Mouse (Mus musculus): Measurements from ENCODE around the gene P2ry10b.

The P2ry10b gene

GRCm38 (mm10) chrX:107160496-107160895 lies 11.8 kb downstream of the P2ry10b start:
- TF ChIP-seq NANOG (IDR thresholded peaks at IDR 0.05; ENCODE audit: borderline replicate concordance, low read length) (no peak), POU5F1 (IDR thresholded peaks at IDR 0.05; ENCODE audit: borderline replicate concordance, low read length) (no peak)
- Histone ChIP-seq H3K4me1 (replicated peaks; ENCODE audit: low read depth, low read length) (no peaks in the 10 kb centered on the region), H3K4me3 (replicated peaks; ENCODE audit: low read length) (no peak overlapping the region), H3K27me3 (ENCODE audit: insufficient read depth, low read length) (no peaks in the 10 kb centered on the region), H3K9me3 (ENCODE audit: low read length) (no peaks in the 10 kb centered on the region), H3K36me3 (ENCODE audit: insufficient read depth, low read length) (no peaks in the 10 kb centered on the region)

GRCm38 (mm10) chrX:107168281-107168680 lies 19.6 kb downstream of the P2ry10b start:
- H3K27me3 ChIP-seq (ENCODE audit: insufficient read depth, low read length), result no peaks in the 10 kb centered on the region
- TF ChIP-seq POU5F1 (IDR thresholded peaks at IDR 0.05; ENCODE audit: borderline replicate concordance, low read length), result no peak
- peak; percentile 23 for TF ChIP-seq CTCF (conservative IDR thresholded peaks at IDR 0.05; ENCODE audit: low read length)
- H3K9me3 ChIP-seq (ENCODE audit: low read length), result no peaks in the 10 kb centered on the region
- H3K4me3 ChIP-seq (replicated peaks; ENCODE audit: low read length), result no peak overlapping the region
- no peaks in the 10 kb centered on the region for H3K4me1 ChIP-seq (replicated peaks; ENCODE audit: low read depth, low read length)
- H3K36me3 ChIP-seq (ENCODE audit: insufficient read depth, low read length), result no peaks in the 10 kb centered on the region

DNA sequence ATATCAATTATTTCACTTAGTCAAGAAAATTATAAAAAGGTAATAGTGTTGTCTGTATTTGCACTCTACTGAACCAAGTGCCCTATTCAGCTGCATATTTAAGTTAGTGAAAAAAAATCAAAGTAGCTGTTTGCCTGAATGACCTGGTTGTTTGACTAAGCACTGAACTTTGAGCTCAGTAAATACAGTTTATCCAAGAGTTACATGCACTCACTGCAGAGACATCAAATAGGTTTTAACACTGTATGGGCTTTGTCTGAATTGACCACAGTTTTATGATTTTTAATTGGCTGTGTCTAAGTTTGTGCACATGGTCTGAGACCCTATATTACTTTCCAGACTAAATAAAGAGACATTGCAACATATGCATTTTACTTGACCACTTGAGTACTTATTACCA lies 20.4 kb downstream of the P2ry10b start:
- no peaks in the 10 kb centered on the region for H3K27me3 ChIP-seq (ENCODE audit: insufficient read depth, low read length)
- H3K4me3 ChIP-seq (replicated peaks; ENCODE audit: low read length), result no peak overlapping the region
- no peaks in the 10 kb centered on the region for H3K9me3 ChIP-seq (ENCODE audit: low read length)
- H3K36me3 ChIP-seq (ENCODE audit: insufficient read depth, low read length), result no peaks in the 10 kb centered on the region
- H3K4me1 ChIP-seq (replicated peaks; ENCODE audit: low read depth, low read length), result no peaks in the 10 kb centered on the region
- TF ChIP-seq NANOG (IDR thresholded peaks at IDR 0.05; ENCODE audit: borderline replicate concordance, low read length), result no peak
- TF ChIP-seq CTCF (conservative IDR thresholded peaks at IDR 0.05; ENCODE audit: low read length), result no peak

DNA sequence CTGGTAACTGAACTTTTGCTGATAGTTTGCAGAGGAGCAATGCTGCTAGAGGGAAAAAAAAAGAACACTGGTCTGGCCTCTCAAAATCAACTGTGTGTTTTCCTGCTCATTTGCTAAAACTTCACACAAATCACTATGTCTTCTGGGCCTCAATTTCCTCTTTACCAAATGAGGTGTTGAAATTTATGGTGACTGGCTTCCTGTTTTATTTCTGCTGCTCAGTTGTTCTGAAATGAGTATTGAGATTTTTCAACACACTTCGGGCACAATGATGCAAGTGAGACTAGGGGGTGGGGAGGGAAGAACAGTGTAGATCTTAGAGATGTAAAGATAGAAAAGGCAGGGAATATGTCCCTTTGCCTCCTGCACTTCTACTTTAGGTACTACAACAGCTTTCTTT lies 30.0 kb downstream of the P2ry10b start:
- no peaks in the 10 kb centered on the region for H3K4me1 ChIP-seq (replicated peaks; ENCODE audit: low read depth, low read length)
- no peak overlapping the region for H3K4me3 ChIP-seq (replicated peaks; ENCODE audit: low read length)
- H3K9me3 ChIP-seq (ENCODE audit: low read length), result no peaks in the 10 kb centered on the region
- TF ChIP-seq CTCF (conservative IDR thresholded peaks at IDR 0.05; ENCODE audit: low read length), result no peak
- no peak for TF ChIP-seq NANOG (IDR thresholded peaks at IDR 0.05; ENCODE audit: borderline replicate concordance, low read length)
- no peak for TF ChIP-seq POU5F1 (IDR thresholded peaks at IDR 0.05; ENCODE audit: borderline replicate concordance, low read length)
- no peaks in the 10 kb centered on the region for H3K36me3 ChIP-seq (ENCODE audit: insufficient read depth, low read length)
- no peaks in the 10 kb centered on the region for H3K27me3 ChIP-seq (ENCODE audit: insufficient read depth, low read length)

GRCm38 (mm10) chrX:107217577-107218090 lies 68.9 kb downstream of the P2ry10b start:
- Histone ChIP-seq H3K9me3 (ENCODE audit: low read length) (no peaks in the 10 kb centered on the region), H3K36me3 (ENCODE audit: insufficient read depth, low read length) (no peaks in the 10 kb centered on the region), H3K4me1 (replicated peaks; ENCODE audit: low read depth, low read length) (no peaks in the 10 kb centered on the region), H3K27me3 (ENCODE audit: insufficient read depth, low read length) (no peaks in the 10 kb centered on the region), H3K4me3 (replicated peaks; ENCODE audit: low read length) (no peak overlapping the region)
- no peak for TF ChIP-seq CTCF (conservative IDR thresholded peaks at IDR 0.05; ENCODE audit: low read length)
- no peak for TF ChIP-seq NANOG (IDR thresholded peaks at IDR 0.05; ENCODE audit: borderline replicate concordance, low read length)
- no peak for TF ChIP-seq POU5F1 (IDR thresholded peaks at IDR 0.05; ENCODE audit: borderline replicate concordance, low read length)
